Comparison of ENCODE assay signal across 28 mouse cellular contexts in the genomic region with DNA sequence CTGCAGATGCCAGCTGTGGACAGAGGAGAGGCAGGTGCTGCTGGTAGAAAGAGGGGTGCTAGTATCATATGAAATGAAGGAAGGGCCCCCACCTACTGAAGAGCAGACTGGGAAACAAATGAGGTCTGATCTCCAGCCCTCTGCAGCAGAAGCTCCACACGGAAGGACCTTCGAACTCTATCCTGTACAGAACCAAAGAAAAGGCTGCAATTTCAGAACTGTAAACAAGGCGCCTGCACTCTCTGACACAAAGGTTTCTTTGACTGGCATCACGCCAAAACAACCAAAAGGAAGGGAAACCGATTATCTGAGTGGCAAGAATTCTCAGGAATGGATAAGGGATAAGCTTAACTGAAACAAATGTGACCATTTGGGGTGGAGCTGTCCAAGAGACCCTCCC. TPM values are rescaled to one million over a fixed set of nuclear protein-coding genes. Genes with fewer than 3 reads are reported as not detected.
A peak's percentile ranks its signal among the peaks of the same experiment; 100 is the strongest.
DNase-seq lines count a peak whose midpoint lies in the region; ATAC-seq and TF ChIP-seq lines count a peak whose summit lies in the region.
"Had no signal": no experiment of that assay in that cellular context is flagged by ENCODE, and none has a peak within 500 bp of the region (broad histone marks: within the 10 kb centered on the region; RNA-seq: fewer than 3 reads in every experiment).

No protein-coding gene starts in this region.

- intact Hi-C loops in heart, postnatal 14 days (cut with DNase I): no loop called here

- no peak overlapping the region for H3K9ac ChIP-seq in forebrain, embryonic 14.5 days (ENCODE audit: low read length)
- H3K9ac ChIP-seq in forebrain, embryonic 11.5 days (ENCODE audit: low read length): no peak overlapping the region
- no peak overlapping the region for H3K9ac ChIP-seq in heart, postnatal 0 days (replicated peaks; ENCODE audit: low read depth, low read length)
- H3K9ac ChIP-seq in liver, embryonic 16.5 days (ENCODE audit: low read depth, low read length): no peak overlapping the region
- H3K9ac ChIP-seq: embryonic facial prominence, embryonic 12.5 days; forebrain, embryonic 13.5 days; forebrain, postnatal 0 days; heart, embryonic 15.5 days; hindbrain, embryonic 12.5 days had no signal

- no peaks in the 10 kb centered on the region for H3K4me1 ChIP-seq in forebrain, embryonic 14.5 days (ENCODE audit: control insufficient read depth, insufficient read depth, low read length)
- 0 out of 2 replicates have a peak, but pooled peaks cover 2% of the 10 kb centered on the region for H3K4me1 ChIP-seq in forebrain, embryonic 11.5 days (replicated peaks; ENCODE audit: control insufficient read depth, insufficient read depth, low read length)
- no peaks in the 10 kb centered on the region for H3K4me1 ChIP-seq in heart, postnatal 0 days (ENCODE audit: control insufficient read depth, insufficient read depth)
- no peaks in the 10 kb centered on the region for H3K4me1 ChIP-seq in liver, embryonic 16.5 days (ENCODE audit: control insufficient read depth, low read depth, low read length)
- H3K4me1 ChIP-seq: heart, embryonic 15.5 days; hindbrain, embryonic 12.5 days had no signal

- peak; percentile 30 for DNase-seq in forebrain, embryonic 14.5 days (ENCODE audit: low spot score)
- no peak for DNase-seq in forebrain, embryonic 11.5 days (ENCODE audit: low spot score)
- DNase-seq in heart, postnatal 0 days (ENCODE audit: low spot score): peak; percentile 14
- DNase-seq in heart, postnatal 14 days: no peak
- no peak for DNase-seq in liver
- DNase-seq: adrenal gland, postnatal 10 days; adrenal gland, postnatal 36 days; B cell, adult 2 months; cerebellum, adult 18-20 months; cerebellum, adult 9-10 months; cerebellum, postnatal 14 days; forebrain, postnatal 0 days; gastrocnemius, adult 2 months; gastrocnemius, postnatal 14 days; heart, adult 11 months had no signal

- no peak overlapping the region for H3K4me3 ChIP-seq in forebrain, embryonic 14.5 days (ENCODE audit: low read depth, low read length)
- no peak overlapping the region for H3K4me3 ChIP-seq in forebrain, embryonic 11.5 days (ENCODE audit: low read depth, low read length)
- no peak overlapping the region for H3K4me3 ChIP-seq in heart, postnatal 0 days (ENCODE audit: low read depth, low read length)
- H3K4me3 ChIP-seq in liver, embryonic 16.5 days (ENCODE audit: low read depth, low read length): no peak overlapping the region
- H3K4me3 ChIP-seq: embryonic facial prominence, embryonic 12.5 days; erythroblast, embryonic 14.5 days; forebrain, embryonic 13.5 days; gastrocnemius, adult 2 months; heart, embryonic 15.5 days; hindbrain, embryonic 12.5 days had no signal

- WGBS in forebrain, embryonic 14.5 days: 50% methylated on average over 5 of the region's 5 CpGs
- WGBS in forebrain, embryonic 11.5 days: 81% methylated on average over 5 of the region's 5 CpGs
- 37% methylated on average over 5 of the region's 5 CpGs for WGBS in heart, postnatal 0 days
- WGBS in liver, embryonic 16.5 days (ENCODE audit: insufficient replicate concordance): 42% methylated on average over 5 of the region's 5 CpGs

- no peak overlapping the region for H3K27ac ChIP-seq in forebrain, embryonic 14.5 days (ENCODE audit: low read depth, low read length)
- H3K27ac ChIP-seq in forebrain, embryonic 11.5 days (ENCODE audit: low read depth, low read length): no peak overlapping the region
- no peak overlapping the region for H3K27ac ChIP-seq in heart, postnatal 0 days (ENCODE audit: low read depth)
- H3K27ac ChIP-seq in liver, embryonic 16.5 days (ENCODE audit: low read length): no peak overlapping the region
- H3K27ac ChIP-seq: embryonic facial prominence, embryonic 12.5 days; forebrain, embryonic 13.5 days; gastrocnemius, adult 2 months; heart, embryonic 15.5 days; hindbrain, embryonic 12.5 days; hindbrain, postnatal 0 days had no signal

- ATAC-seq in forebrain, embryonic 14.5 days: no peak
- no peak for ATAC-seq in forebrain, embryonic 11.5 days (replicated peaks; ENCODE audit: low FRiP score)
- ATAC-seq in heart, postnatal 0 days (ENCODE audit: insufficient read depth, low read depth): no peak
- peak; percentile 32; the same call in 1 of the 2 replicates for ATAC-seq in liver, embryonic 16.5 days (ENCODE audit: low read depth)
- ATAC-seq: forebrain, embryonic 13.5 days; forebrain, postnatal 0 days; hindbrain, postnatal 0 days; inflammation-experienced regulatory T-cells, adult 6 months; intestine, embryonic 16.5 days; Patski had no signal

- H3K4me2 ChIP-seq in forebrain, embryonic 14.5 days (ENCODE audit: low read length): no peak overlapping the region
- H3K4me2 ChIP-seq in forebrain, embryonic 11.5 days (ENCODE audit: low read depth, low read length, severe bottlenecking): no peak overlapping the region
- H3K4me2 ChIP-seq in heart, postnatal 0 days (ENCODE audit: low read depth, low read length): no peak overlapping the region
- H3K4me2 ChIP-seq in liver, embryonic 16.5 days (ENCODE audit: low read depth, low read length): no peak overlapping the region
- H3K4me2 ChIP-seq: embryonic facial prominence, embryonic 12.5 days; forebrain, embryonic 13.5 days; heart, embryonic 15.5 days; hindbrain, embryonic 12.5 days had no signal

- no peaks in the 10 kb centered on the region for H3K27me3 ChIP-seq in forebrain, embryonic 14.5 days (replicated peaks; ENCODE audit: control insufficient read depth, insufficient read depth, low read length)
- no peaks in the 10 kb centered on the region for H3K27me3 ChIP-seq in forebrain, embryonic 11.5 days (ENCODE audit: control insufficient read depth, insufficient read depth, low read length)
- H3K27me3 ChIP-seq in heart, postnatal 0 days (ENCODE audit: control insufficient read depth, insufficient read depth, low read length): 0 out of 2 replicates have a peak, but pooled peaks cover 4% of the 10 kb centered on the region
- H3K27me3 ChIP-seq in liver, embryonic 16.5 days (ENCODE audit: control insufficient read depth, insufficient read depth, low read depth, low read length): 0 out of 2 replicates have a peak, but pooled peaks cover 2% of the 10 kb centered on the region
- H3K27me3 ChIP-seq: forebrain, embryonic 13.5 days had no signal

- TF ChIP-seq CTCF in heart, postnatal 0 days (IDR thresholded peaks at IDR 0.05; ENCODE audit: low read depth): no peak

- no peaks in the 10 kb centered on the region for H3K36me3 ChIP-seq in forebrain, embryonic 14.5 days (ENCODE audit: control insufficient read depth, insufficient read depth, low read length)
- H3K36me3 ChIP-seq in forebrain, embryonic 11.5 days (ENCODE audit: control insufficient read depth, insufficient read depth, low read length): no peaks in the 10 kb centered on the region
- H3K36me3 ChIP-seq in heart, postnatal 0 days (replicated peaks; ENCODE audit: control insufficient read depth, insufficient read depth, low read length): no peaks in the 10 kb centered on the region
- no peaks in the 10 kb centered on the region for H3K36me3 ChIP-seq in liver, embryonic 16.5 days (ENCODE audit: control insufficient read depth, insufficient read depth)
- H3K36me3 ChIP-seq: embryonic facial prominence, embryonic 12.5 days; G1E; heart, embryonic 15.5 days; hindbrain, embryonic 12.5 days had no signal

- TF ChIP-seq EP300 in heart, postnatal 0 days (IDR thresholded peaks at IDR 0.05; ENCODE audit: low read depth): no peak

- H3K9me3 ChIP-seq in forebrain, embryonic 14.5 days (replicated peaks; ENCODE audit: control insufficient read depth, low read length): no peaks in the 10 kb centered on the region
- H3K9me3 ChIP-seq in forebrain, embryonic 11.5 days (ENCODE audit: control insufficient read depth, low read length): no peaks in the 10 kb centered on the region
- no peaks in the 10 kb centered on the region for H3K9me3 ChIP-seq in heart, postnatal 0 days (replicated peaks; ENCODE audit: control insufficient read depth, low read length)
- no peaks in the 10 kb centered on the region for H3K9me3 ChIP-seq in liver, embryonic 16.5 days (replicated peaks; ENCODE audit: control insufficient read depth, low read length)
- H3K9me3 ChIP-seq: embryonic facial prominence, embryonic 12.5 days; forebrain, embryonic 13.5 days; heart, embryonic 15.5 days; hindbrain, embryonic 12.5 days had no signal

RNA-seq across cellular contexts. Expression of a gene that starts 18.9 kb away (rescaled TPM):
- polyA plus RNA-seq in forebrain, embryonic 14.5 days (2014; fragmentation: Nextera tagmentation; extraction: Ambion mirVana): 14.5 and 19.1 TPM in 2 replicates
- 4.5 and 5.1 TPM in 2 replicates for polyA plus RNA-seq in forebrain, embryonic 11.5 days (2014; fragmentation: Nextera tagmentation; extraction: Ambion mirVana)
- not detected in 2 replicates for total RNA-seq in heart, postnatal 0 days (2014; rRNA removed; ENCODE audit: low replicate concordance)
- 0.19 and 0.30 TPM in 2 replicates for polyA plus RNA-seq in heart, postnatal 0 days (2015; fragmentation: Nextera tagmentation; extraction: Ambion mirVana)
- total RNA-seq in heart, postnatal 14 days (2021): under 1 TPM; 0.07 to 0.17 TPM
- polyA plus RNA-seq in liver, embryonic 16.5 days (2015; fragmentation: Nextera tagmentation; extraction: Ambion mirVana): 0.02 TPM in 1 of 2 replicates, not detected in the other
- total RNA-seq: CH12.LX; hematopoietic stem cell, adult 5-6 weeks had no signal
- polyA plus RNA-seq: G1E had no signal

Comparison
In these comparisons a context has a peak if more than half of its experiments do, and no peak if none do; other contexts are left out.
1. DNase-seq: peak in forebrain, embryonic 14.5 days (single experiment) and heart, postnatal 0 days (single experiment); none in forebrain, embryonic 11.5 days (single experiment), heart, postnatal 14 days (0 of 2) and liver (single experiment).